Mouse (Mus musculus) G1E (cell line): ENCODE results near the gene Hrk.

Experiments used
- CTCF ChIP-seq: IDR thresholded peaks from 2 replicates; pipeline ENCODE4 v1.5.1; 2012; ENCODE audit warnings: low read depth, low read length, inconsistent platforms, mixed read lengths
- GATA1 ChIP-seq: IDR thresholded peaks from 2 replicates; pipeline ENCODE4 v1.6.1; 2012; ENCODE audit warnings: borderline replicate concordance, low read length, inconsistent platforms, mixed read lengths
- TAL1 ChIP-seq: conservative IDR thresholded peaks from 2 replicates; pipeline ENCODE4 v1.6.1; 2012; ENCODE audit warnings: low read depth, low read length, inconsistent platforms, mixed read lengths

DNA sequence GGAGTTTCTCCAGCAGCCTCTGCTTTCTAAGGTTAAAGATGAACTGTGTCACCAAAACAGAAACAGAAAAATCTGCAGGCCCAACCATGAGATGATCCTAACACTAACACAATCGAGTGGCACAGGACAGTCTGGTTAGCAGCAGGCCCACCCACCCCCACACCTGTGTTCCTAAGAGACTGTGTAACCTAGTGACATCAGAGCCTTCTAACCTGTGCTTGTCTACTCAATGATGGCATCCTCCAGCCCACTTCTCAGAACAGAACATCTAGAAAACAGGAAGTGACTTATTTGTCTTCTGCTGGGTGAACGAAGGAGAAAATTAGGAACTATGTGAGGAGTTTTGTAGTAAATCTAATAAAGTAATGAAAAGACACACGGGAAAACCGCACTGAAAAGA, 42.5 kb upstream of the Hrk start:
- TF ChIP-seq CTCF (no peak), TAL1 (no peak), GATA1 (no peak)
